In the genomic region with DNA sequence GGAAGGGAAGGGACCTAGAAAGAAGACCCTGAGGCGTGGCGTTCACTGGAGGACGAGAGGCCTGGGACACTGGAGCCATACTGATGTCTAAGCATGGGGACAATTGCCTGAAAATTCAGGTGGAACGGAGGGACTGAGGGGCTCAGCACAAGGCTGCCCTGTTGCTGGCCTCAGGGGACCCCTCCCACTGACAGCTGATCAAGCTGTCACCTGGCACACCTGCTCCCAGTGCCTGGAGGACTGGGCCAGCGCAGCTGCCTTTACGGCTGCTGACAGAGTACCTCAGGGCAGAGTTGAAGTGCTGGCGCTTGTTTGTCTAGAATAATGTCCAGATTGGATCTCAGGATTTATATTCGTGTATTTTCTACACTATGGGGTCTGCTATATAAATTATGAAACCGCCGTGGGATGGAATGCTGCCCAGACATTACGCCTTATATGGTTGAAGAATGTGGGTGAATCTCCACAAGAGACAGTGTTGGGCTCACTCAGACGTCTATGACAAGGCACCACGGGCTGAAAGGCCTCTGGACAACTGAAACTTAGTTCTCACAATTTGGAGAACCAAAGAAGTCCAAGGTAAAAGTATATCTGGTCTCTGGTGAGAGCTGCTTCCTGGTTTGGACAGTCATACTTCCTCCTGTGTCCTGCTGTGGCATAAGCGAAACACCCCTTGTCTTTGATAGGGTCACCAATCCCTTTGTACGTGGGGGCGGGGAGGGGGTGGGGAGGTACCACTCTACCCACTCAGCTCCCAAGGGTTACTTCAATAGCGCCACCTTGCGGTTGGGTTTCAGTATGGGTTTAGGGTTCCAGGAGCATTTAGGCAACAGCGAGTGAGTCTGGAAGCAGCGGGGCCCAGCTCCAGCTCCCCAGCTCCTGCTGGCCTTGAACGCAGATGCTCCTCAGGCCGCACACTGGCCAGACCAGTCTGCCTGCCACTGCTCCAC, we compare ENCODE assay signal across 8 mouse cellular contexts. TPM values are rescaled to one million over a fixed set of nuclear protein-coding genes. Genes with fewer than 3 reads are reported as not detected.
DNase-seq lines count a peak whose midpoint lies in the region; ATAC-seq and TF ChIP-seq lines count a peak whose summit lies in the region.

No protein-coding gene starts in this region.

- H3K9me3 ChIP-seq in forebrain, embryonic 13.5 days (replicated peaks), result no peaks in the 10 kb centered on the region
- H3K9me3 ChIP-seq in forebrain, embryonic 12.5 days, result no peaks in the 10 kb centered on the region
- no peaks in the 10 kb centered on the region for H3K9me3 ChIP-seq in intestine, embryonic 15.5 days
- no peaks in the 10 kb centered on the region for H3K9me3 ChIP-seq in limb, embryonic 14.5 days (ENCODE audit: control insufficient read depth, low read length)
- no peaks in the 10 kb centered on the region for H3K9me3 ChIP-seq in midbrain, postnatal 0 days (ENCODE audit: low read length)

- peaks cover 11% of the 10 kb centered on the region for H3K4me1 ChIP-seq in forebrain, embryonic 13.5 days
- H3K4me1 ChIP-seq in forebrain, embryonic 12.5 days, result peaks cover 23% of the 10 kb centered on the region; the same call in 1 of the 2 replicates
- peaks cover 26% of the 10 kb centered on the region for H3K4me1 ChIP-seq in intestine, embryonic 15.5 days (replicated peaks)
- H3K4me1 ChIP-seq in limb, embryonic 14.5 days (ENCODE audit: control insufficient read depth, insufficient read depth, low read length), result peaks cover 5% of the 10 kb centered on the region; the same call in 1 of the 2 replicates
- no peaks in the 10 kb centered on the region for H3K4me1 ChIP-seq in midbrain, postnatal 0 days (ENCODE audit: insufficient read depth, low read length)

- 49% methylated on average over 22 of the region's 22 CpGs for WGBS in forebrain, embryonic 13.5 days
- WGBS in forebrain, embryonic 12.5 days, result 48% methylated on average over 22 of the region's 22 CpGs
- 40% methylated on average over 22 of the region's 22 CpGs for WGBS in intestine, embryonic 15.5 days
- 45% methylated on average over 22 of the region's 22 CpGs for WGBS in limb, embryonic 14.5 days
- 53% methylated on average over 22 of the region's 22 CpGs for WGBS in midbrain, postnatal 0 days

- H3K27me3 ChIP-seq in forebrain, embryonic 13.5 days, result peaks cover 19% of the 10 kb centered on the region
- H3K27me3 ChIP-seq in forebrain, embryonic 12.5 days, result peaks cover 39% of the 10 kb centered on the region
- H3K27me3 ChIP-seq in intestine, embryonic 15.5 days (replicated peaks), result 0 out of 2 replicates have a peak, but pooled peaks cover 4% of the 10 kb centered on the region
- H3K27me3 ChIP-seq in limb, embryonic 14.5 days (ENCODE audit: control insufficient read depth, insufficient read depth, low read length), result peaks cover 5% of the 10 kb centered on the region; the same call in 1 of the 2 replicates
- H3K27me3 ChIP-seq in midbrain, postnatal 0 days (ENCODE audit: insufficient read depth, low read length), result no peaks in the 10 kb centered on the region

- peak; percentile 49; the same call in 1 of the 2 replicates for ATAC-seq in forebrain, embryonic 13.5 days
- no peak for ATAC-seq in forebrain, embryonic 12.5 days (ENCODE audit: low FRiP score)
- peak; percentile 69 for ATAC-seq in intestine, embryonic 15.5 days
- no peak for ATAC-seq in limb, embryonic 14.5 days (ENCODE audit: low FRiP score, low read depth)
- no peak for ATAC-seq in midbrain, postnatal 0 days (ENCODE audit: low FRiP score)

- peak; percentile 59 for TF ChIP-seq CTCF in midbrain, postnatal 0 days (IDR thresholded peaks at IDR 0.05)

- TF ChIP-seq POLR2A in limb, embryonic 14.5 days (IDR thresholded peaks at IDR 0.05; ENCODE audit: borderline replicate concordance, extremely low read depth, insufficient read depth, insufficient read length), result no peak

- DNase-seq in adrenal gland, adult 2 months, result peak; percentile 82
- peak; percentile 67 for DNase-seq in forelimb bud, embryonic 11.5 days (ENCODE audit: low read depth, low spot score)
- peak; percentile 40 for DNase-seq in limb, embryonic 14.5 days (ENCODE audit: low spot score)
- DNase-seq in midbrain, postnatal 0 days (ENCODE audit: low spot score), result peak; percentile 17
- peak; percentile 83 for DNase-seq in testis, postnatal 10 days (ENCODE audit: low spot score)

- no peak overlapping the region for H3K4me2 ChIP-seq in forebrain, embryonic 13.5 days
- no peak overlapping the region for H3K4me2 ChIP-seq in forebrain, embryonic 12.5 days
- no peak overlapping the region for H3K4me2 ChIP-seq in intestine, embryonic 15.5 days (replicated peaks)
- H3K4me2 ChIP-seq in limb, embryonic 14.5 days (replicated peaks; ENCODE audit: low read depth, low read length, severe bottlenecking), result 0 out of 2 replicates have a peak overlapping the region, but pooled peaks have one; percentile 31
- H3K4me2 ChIP-seq in midbrain, postnatal 0 days (ENCODE audit: low read depth, low read length, poor library complexity, severe bottlenecking), result no peak overlapping the region

- no peak overlapping the region for H3K9ac ChIP-seq in forebrain, embryonic 13.5 days
- no peak overlapping the region for H3K9ac ChIP-seq in forebrain, embryonic 12.5 days
- no peak overlapping the region for H3K9ac ChIP-seq in intestine, embryonic 15.5 days
- H3K9ac ChIP-seq in limb, embryonic 14.5 days (ENCODE audit: low read depth, low read length, severe bottlenecking), result no peak overlapping the region
- no peak overlapping the region for H3K9ac ChIP-seq in midbrain, postnatal 0 days (replicated peaks; ENCODE audit: low read length, poor library complexity, severe bottlenecking)

- H3K36me3 ChIP-seq in forebrain, embryonic 13.5 days (ENCODE audit: poor library complexity, severe bottlenecking), result no peaks in the 10 kb centered on the region
- no peaks in the 10 kb centered on the region for H3K36me3 ChIP-seq in forebrain, embryonic 12.5 days (replicated peaks)
- H3K36me3 ChIP-seq in intestine, embryonic 15.5 days, result no peaks in the 10 kb centered on the region
- H3K36me3 ChIP-seq in limb, embryonic 14.5 days (ENCODE audit: control insufficient read depth, insufficient read depth, low read length), result no peaks in the 10 kb centered on the region
- no peaks in the 10 kb centered on the region for H3K36me3 ChIP-seq in midbrain, postnatal 0 days (ENCODE audit: insufficient read depth, low read length)

- H3K27ac ChIP-seq in forebrain, embryonic 13.5 days, result no peak overlapping the region
- H3K27ac ChIP-seq in forebrain, embryonic 12.5 days, result no peak overlapping the region
- H3K27ac ChIP-seq in intestine, embryonic 15.5 days, result peak overlapping the region; percentile 79
- no peak overlapping the region for H3K27ac ChIP-seq in limb, embryonic 14.5 days (replicated peaks; ENCODE audit: low read depth, low read length)
- H3K27ac ChIP-seq in midbrain, postnatal 0 days (ENCODE audit: low read depth, low read length), result no peak overlapping the region

- H3K4me3 ChIP-seq in forebrain, embryonic 13.5 days, result no peak overlapping the region
- no peak overlapping the region for H3K4me3 ChIP-seq in forebrain, embryonic 12.5 days (replicated peaks)
- H3K4me3 ChIP-seq in intestine, embryonic 15.5 days (replicated peaks), result no peak overlapping the region
- no peak overlapping the region for H3K4me3 ChIP-seq in limb, embryonic 14.5 days (replicated peaks; ENCODE audit: low read length)
- no peak overlapping the region for H3K4me3 ChIP-seq in midbrain, postnatal 0 days (ENCODE audit: low read depth, low read length)

RNA-seq across cellular contexts. Expression of a gene that starts 27.0 kb away (rescaled TPM):
- polyA plus RNA-seq in forebrain, embryonic 13.5 days (2015; fragmentation: Nextera tagmentation; extraction: Ambion mirVana), result 130 and 138 TPM in 2 replicates
- polyA plus RNA-seq in forebrain, embryonic 12.5 days (2016; fragmentation: Nextera tagmentation; extraction: Ambion mirVana), result 107 and 110 TPM in 2 replicates
- total RNA-seq in adrenal gland, adult 2 months (2021), result 100 to 1,000 TPM in 1 of 2 experiments, 10 to 100 TPM in 1; 34.1 to 125 TPM
- 58.3 and 115 TPM in 2 replicates for polyA plus RNA-seq in adrenal gland, adult 2 months (2012; rRNA removed)
- polyA plus RNA-seq in intestine, embryonic 15.5 days (2015; fragmentation: Nextera tagmentation; extraction: Ambion mirVana), result 50.1 and 57.2 TPM in 2 replicates
- polyA plus RNA-seq in limb, embryonic 14.5 days (2012; rRNA removed), result 17.4 and 20.5 TPM in 2 replicates
- 28.1 and 30.6 TPM in 2 replicates for polyA plus RNA-seq in limb, embryonic 14.5 days (2014; fragmentation: Nextera tagmentation; extraction: Ambion mirVana)
- 269 and 291 TPM in 2 replicates for total RNA-seq in midbrain, postnatal 0 days (2014; rRNA removed)
- 132 and 149 TPM in 2 replicates for polyA plus RNA-seq in midbrain, postnatal 0 days (2015; fragmentation: Nextera tagmentation; extraction: Ambion mirVana)

Comparison
In these comparisons a context has a peak if more than half of its experiments do, and no peak if none do; other contexts are left out.
1. ATAC-seq: peak in forebrain, embryonic 13.5 days (single experiment) and intestine, embryonic 15.5 days (single experiment); none in forebrain, embryonic 12.5 days (single experiment), limb, embryonic 14.5 days (single experiment) and midbrain, postnatal 0 days (single experiment).
2. DNase-seq: peak in every context shown above with its lines; median percentile 83 in testis, postnatal 10 days; 82 in adrenal gland, adult 2 months; 67 in forelimb bud, embryonic 11.5 days; 40 in limb, embryonic 14.5 days; 17 in midbrain, postnatal 0 days.